Comparison of ENCODE assay signal across 8 mouse cellular contexts in genomic region chr8:107002532-107002931, GRCm38 (mm10). TPM values are rescaled to one million over a fixed set of nuclear protein-coding genes. Genes with fewer than 3 reads are reported as not detected.
DNase-seq lines count a peak whose midpoint lies in the region; ATAC-seq and TF ChIP-seq lines count a peak whose summit lies in the region.

No protein-coding gene starts in this region.

- in situ Hi-C loops in Patski (cut with MboI; ENCODE audit: low pct_unique_long_range_greater_than_20kb): loop anchor here (5.0 kb wide), 2 partner anchors 105 to 285 kb away; no protein-coding TSS in a partner anchor

- CTCF ChIA-PET in Patski (lab: Charles Lee): interaction anchor here (0.6 to 3.3 kb wide), 25 partner anchors 8 to 284 kb away, joined by 3 to 22 read pairs (median 4); partner anchors contain the start of gene Sntb2

- POLR2A ChIA-PET in Patski (lab: Charles Lee): interaction anchor here (0.7 to 1.2 kb wide), 4 partner anchors 11 to 109 kb away, joined by 3 read pairs; no protein-coding TSS in a partner anchor

- H3K27ac ChIP-seq in left cerebral cortex, adult 2 months: no peak overlapping the region

- intact Hi-C loops in left cerebral cortex, adult 2 months (cut with DNase I): loop anchor here (2.0 to 5.0 kb wide), 4 partner anchors 66 to 305 kb away; no protein-coding TSS in a partner anchor

- peak; percentile 60 for ATAC-seq in Patski

- DNase-seq in Patski (ENCODE audit: low read depth, low spot score): no peak
- DNase-seq in cerebellum, adult 8-10 months: peak; percentile 82
- peak; percentile 61 to 83 for DNase-seq in frontal cortex, postnatal 10 days (ENCODE audit: low spot score in 2 of 2)
- peak; percentile 93 for DNase-seq in induced T-regulatory cell, adult 2 months (ENCODE audit: low read depth)
- DNase-seq in left cerebral cortex, adult 2 months (ENCODE audit: extremely low spot score in 1 of 2, low spot score in 2 of 2): peak; percentile 85 to 88
- peak; percentile 86 to 93 for DNase-seq in lung, postnatal 4 days
- peak; percentile 74 for DNase-seq in retina, postnatal 7 days (ENCODE audit: low read depth, low spot score)
- peak; percentile 95 for DNase-seq in thymus, postnatal 4 days

- H3K27me3 ChIP-seq in Patski: no peaks in the 10 kb centered on the region

- H3K4me3 ChIP-seq in left cerebral cortex, adult 2 months: no peak overlapping the region

- TF ChIP-seq CTCF in Patski (IDR thresholded peaks at IDR 0.05): peak; percentile 99
- peak; percentile 100 for TF ChIP-seq CTCF in left cerebral cortex, adult 2 months (IDR thresholded peaks at IDR 0.05)

RNA-seq across cellular contexts. Expression of gene Vps4a, which starts 28.5 kb away (rescaled TPM):
- 57.2 TPM for polyA plus RNA-seq in Patski (2021)
- 100 to 1,000 TPM; 107 to 132 TPM for total RNA-seq in left cerebral cortex, adult 2 months (2021)

RNA-seq across cellular contexts. Expression of gene Pdf, which starts 45.9 kb away (rescaled TPM):
- 36.9 TPM for polyA plus RNA-seq in Patski (2021)
- total RNA-seq in left cerebral cortex, adult 2 months (2021): 10 to 100 TPM; 24.4 to 25.9 TPM

RNA-seq across cellular contexts. Expression of gene Cog8, which starts 54.0 kb away (rescaled TPM):
- polyA plus RNA-seq in Patski (2021): 31.1 TPM
- 10 to 100 TPM; 24.9 to 27.8 TPM for total RNA-seq in left cerebral cortex, adult 2 months (2021)

RNA-seq across cellular contexts. Expression of gene Nip7, which starts 54.1 kb away (rescaled TPM):
- polyA plus RNA-seq in Patski (2021): 60.4 TPM
- total RNA-seq in left cerebral cortex, adult 2 months (2021): 10 to 100 TPM; 40.9 to 42.4 TPM
